Mouse (Mus musculus): Measurements from ENCODE around the gene Pla2g16. TPM values are rescaled to one million over a fixed set of nuclear protein-coding genes. Genes with fewer than 3 reads are reported as not detected.

Gene Pla2g16
- 15.9 and 30.8 TPM in 2 replicates for polyA plus RNA-seq (2016; fragmentation: Nextera tagmentation; extraction: Ambion mirVana)

DNA sequence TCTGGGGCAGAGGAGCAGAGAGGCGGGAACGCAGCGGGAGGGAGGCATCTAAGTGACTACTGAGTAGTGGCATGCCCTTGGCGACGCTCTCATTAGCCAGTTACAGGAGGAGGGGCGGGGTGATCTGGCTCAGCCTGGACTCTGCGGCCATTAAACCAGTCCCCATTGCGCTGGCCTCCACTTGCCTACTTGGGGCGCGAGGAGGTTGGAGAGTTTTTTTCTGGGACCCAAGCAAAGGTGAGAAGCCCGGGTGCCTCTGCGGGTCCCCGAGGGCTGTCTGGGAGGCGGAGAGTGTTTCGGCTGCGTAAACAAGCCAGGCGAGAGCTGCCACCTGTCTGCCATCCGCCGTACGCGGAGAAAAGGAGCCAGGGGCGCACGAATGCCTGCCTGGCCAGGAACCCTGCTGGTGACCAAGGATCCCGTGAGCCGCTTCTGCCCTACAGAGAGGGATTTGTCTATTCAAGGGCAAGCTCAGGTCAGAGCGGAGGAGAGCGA, at the start of gene Pla2g16:
Pla2g16 (plus strand) TSS at position 132 of the 495 bp plus-strand sequence.
- DNase-seq (ENCODE audit: low spot score), result peak; percentile 85
- H3K9me3 ChIP-seq, result no peaks in the 10 kb centered on the region
- WGBS, result under 1% methylated on average over 27 of the region's 27 CpGs
- peaks cover 4% of the 10 kb centered on the region; the same call in 1 of the 2 replicates for H3K36me3 ChIP-seq
- peak within 1 kb of the TSS; percentile 89 for H3K27ac ChIP-seq
- peaks cover 25% of the 10 kb centered on the region for H3K4me1 ChIP-seq
- peak within 1 kb of the TSS; percentile 76 for H3K4me3 ChIP-seq
- H3K27me3 ChIP-seq (ENCODE audit: insufficient read depth, poor library complexity, severe bottlenecking), result no peaks in the 10 kb centered on the region

DNA sequence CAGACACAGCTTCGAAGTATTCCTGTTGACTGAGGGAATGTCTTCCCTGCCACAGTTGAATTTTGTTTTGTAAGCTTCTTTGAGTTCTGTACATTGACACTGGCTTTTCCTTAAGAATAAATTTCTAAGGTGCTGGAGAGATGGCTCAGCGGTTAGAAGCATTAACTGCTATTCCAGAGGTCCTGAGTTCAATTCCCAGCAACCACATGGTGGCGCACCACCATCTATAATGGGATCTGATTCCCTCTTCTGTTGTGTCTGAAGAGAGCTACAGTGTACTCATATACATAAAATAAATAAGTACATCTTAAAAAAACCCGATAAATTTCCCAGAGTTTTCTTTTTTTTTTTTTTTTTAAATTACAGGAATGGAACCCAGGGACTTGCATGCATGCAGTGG, 49.2 kb upstream of the Pla2g16 start:
- peaks cover 26% of the 10 kb centered on the region for H3K36me3 ChIP-seq
- no peaks in the 10 kb centered on the region for H3K27me3 ChIP-seq (ENCODE audit: insufficient read depth, poor library complexity, severe bottlenecking)
- no peak overlapping the region for H3K27ac ChIP-seq
- H3K4me1 ChIP-seq, result peaks cover 11% of the 10 kb centered on the region; the same call in 1 of the 2 replicates
- no peaks in the 10 kb centered on the region for H3K9me3 ChIP-seq
- no peak for DNase-seq (ENCODE audit: low spot score)
- no peak overlapping the region for H3K4me3 ChIP-seq
- WGBS, result 57% methylated on average over 4 of the region's 4 CpGs

- Histone ChIP-seq H3K4me1 (no peaks in the 10 kb centered on the region), H3K4me3 (no peak overlapping the region), H3K27me3 (ENCODE audit: insufficient read depth, poor library complexity, severe bottlenecking) (no peaks in the 10 kb centered on the region), H3K36me3 (peaks cover 53% of the 10 kb centered on the region), H3K9me3 (no peaks in the 10 kb centered on the region), H3K27ac (no peak overlapping the region)
- WGBS, result 80% methylated on average over 1 of the region's 1 CpGs
- no peak for DNase-seq (ENCODE audit: low spot score)
These were observed 40.8 kb upstream of the Pla2g16 start for GRCm38 (mm10) chr19:7516437-7516836.

- no peaks in the 10 kb centered on the region for H3K9me3 ChIP-seq
- H3K27me3 ChIP-seq (ENCODE audit: insufficient read depth, poor library complexity, severe bottlenecking), result no peaks in the 10 kb centered on the region
- 86% methylated on average over 3 of the region's 3 CpGs for WGBS
- H3K4me1 ChIP-seq, result no peaks in the 10 kb centered on the region
- no peak overlapping the region for H3K27ac ChIP-seq
- H3K4me3 ChIP-seq, result no peak overlapping the region
- H3K36me3 ChIP-seq, result peaks cover 66% of the 10 kb centered on the region
- no peak for DNase-seq (ENCODE audit: low spot score)
These were observed 35.6 kb upstream of the Pla2g16 start for GRCm38 (mm10) chr19:7521619-7522018.

GRCm38 (mm10) chr19:7522856-7523255, 34.4 kb upstream of the Pla2g16 start:
- Histone ChIP-seq H3K27me3 (ENCODE audit: insufficient read depth, poor library complexity, severe bottlenecking) (no peaks in the 10 kb centered on the region), H3K4me1 (no peaks in the 10 kb centered on the region), H3K9me3 (no peaks in the 10 kb centered on the region), H3K27ac (no peak overlapping the region), H3K36me3 (peaks cover 59% of the 10 kb centered on the region), H3K4me3 (no peak overlapping the region)
- DNase-seq (ENCODE audit: low spot score), result no peak
- 95% methylated on average over 2 of the region's 2 CpGs for WGBS

DNA sequence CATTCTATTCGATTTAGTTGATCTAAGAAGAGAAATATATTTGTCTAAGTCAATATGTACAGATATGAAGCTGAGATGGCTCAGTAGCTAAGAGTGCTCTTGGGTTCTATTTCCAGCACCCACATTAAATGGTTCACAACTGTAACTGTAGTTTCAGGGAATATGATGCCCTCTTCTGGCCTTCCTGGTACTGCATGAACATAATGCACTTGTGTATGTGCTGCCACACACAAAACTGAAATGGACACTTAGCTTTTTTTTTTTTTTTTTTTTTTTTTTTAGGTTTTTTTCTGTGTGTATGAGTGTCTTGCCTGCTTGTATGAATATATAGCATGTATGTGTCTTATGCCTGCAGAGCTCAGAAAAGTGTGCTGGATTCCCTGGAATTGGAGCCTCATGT, 34.0 kb upstream of the Pla2g16 start:
- 89% methylated on average over 1 of the region's 1 CpGs for WGBS
- H3K4me1 ChIP-seq, result no peaks in the 10 kb centered on the region
- peaks cover 60% of the 10 kb centered on the region for H3K36me3 ChIP-seq
- no peaks in the 10 kb centered on the region for H3K9me3 ChIP-seq
- H3K27me3 ChIP-seq (ENCODE audit: insufficient read depth, poor library complexity, severe bottlenecking), result no peaks in the 10 kb centered on the region
- DNase-seq (ENCODE audit: low spot score), result no peak
- H3K4me3 ChIP-seq, result no peak overlapping the region
- no peak overlapping the region for H3K27ac ChIP-seq

DNA sequence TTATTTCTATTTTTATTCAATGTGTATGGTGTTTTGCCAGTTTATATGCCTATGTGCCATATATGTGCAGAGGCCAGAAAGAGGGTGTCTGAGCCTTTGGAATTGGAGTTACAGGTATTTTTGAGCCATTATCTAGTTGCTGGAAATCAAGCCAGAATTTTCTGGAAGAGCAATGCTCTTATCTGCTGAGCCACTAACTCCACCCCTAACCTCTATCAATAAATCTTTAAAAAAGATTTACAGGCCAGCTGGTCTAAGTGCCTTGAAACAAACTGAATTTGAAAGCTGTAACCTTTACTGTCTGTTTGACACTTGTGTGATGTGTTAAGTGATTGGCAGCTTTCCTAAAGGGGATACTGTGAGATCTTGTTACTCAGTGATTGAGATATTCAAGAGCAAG, 33.5 kb upstream of the Pla2g16 start:
- Histone ChIP-seq H3K36me3 (peaks cover 56% of the 10 kb centered on the region), H3K9me3 (no peaks in the 10 kb centered on the region)

GRCm38 (mm10) chr19:7524879-7525278, 32.4 kb upstream of the Pla2g16 start:
- Histone ChIP-seq H3K36me3 (peaks cover 51% of the 10 kb centered on the region), H3K9me3 (no peaks in the 10 kb centered on the region), H3K27ac (no peak overlapping the region), H3K27me3 (ENCODE audit: insufficient read depth, poor library complexity, severe bottlenecking) (no peaks in the 10 kb centered on the region), H3K4me1 (no peaks in the 10 kb centered on the region), H3K4me3 (no peak overlapping the region)
- 83% methylated on average over 3 of the region's 3 CpGs for WGBS
- no peak for DNase-seq (ENCODE audit: low spot score)

More for the DNA sequence above, 33.5 kb upstream of the Pla2g16 start:
- H3K4me3 ChIP-seq, result no peak overlapping the region
- no peak overlapping the region for H3K27ac ChIP-seq
- no peaks in the 10 kb centered on the region for H3K27me3 ChIP-seq (ENCODE audit: insufficient read depth, poor library complexity, severe bottlenecking)
- H3K4me1 ChIP-seq, result no peaks in the 10 kb centered on the region
- no peak for DNase-seq (ENCODE audit: low spot score)

DNA sequence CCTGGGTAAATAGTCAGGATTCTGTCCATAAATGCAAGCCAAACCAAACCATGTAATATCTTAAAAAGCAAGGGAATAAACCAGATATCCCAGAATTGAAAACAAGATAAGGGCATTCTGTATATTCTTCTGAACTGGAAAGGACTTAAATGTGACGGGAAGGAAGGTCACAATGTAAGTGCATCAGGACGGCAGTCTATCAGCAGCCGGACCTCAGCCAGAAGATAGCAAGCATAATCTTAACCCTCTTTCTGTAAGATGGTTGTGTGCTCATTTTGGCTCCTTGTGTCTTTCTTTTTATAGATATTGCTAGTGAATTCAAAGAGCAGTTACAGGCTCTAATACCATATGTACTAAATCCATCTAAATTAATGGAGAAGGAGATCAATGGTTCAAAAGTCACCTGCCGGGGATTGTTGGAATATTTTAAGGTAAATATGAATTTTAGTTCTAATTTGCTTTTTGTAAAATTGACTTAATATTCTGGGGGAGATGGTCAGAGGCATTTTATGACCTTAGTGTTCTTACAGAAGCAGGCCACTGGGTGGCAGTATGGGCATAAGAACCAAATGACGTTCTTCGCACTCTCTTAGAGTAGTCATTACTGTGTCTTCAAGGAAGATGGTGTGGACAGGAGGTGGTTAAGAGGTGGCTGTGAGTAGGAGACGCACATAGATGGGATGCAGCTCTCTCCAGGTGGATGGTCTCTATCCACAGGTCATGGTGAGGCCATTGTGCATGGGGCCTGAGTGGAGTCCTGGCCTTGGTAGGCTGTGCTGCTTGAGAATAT, 28.4 kb upstream of the Pla2g16 start:
- no peaks in the 10 kb centered on the region for H3K9me3 ChIP-seq
- no peak overlapping the region for H3K4me3 ChIP-seq
- 44% methylated on average over 7 of the region's 7 CpGs for WGBS
- no peaks in the 10 kb centered on the region for H3K27me3 ChIP-seq (ENCODE audit: insufficient read depth, poor library complexity, severe bottlenecking)
- no peak overlapping the region for H3K27ac ChIP-seq
- no peaks in the 10 kb centered on the region for H3K4me1 ChIP-seq
- peaks cover 49% of the 10 kb centered on the region for H3K36me3 ChIP-seq
- DNase-seq (ENCODE audit: low spot score), result no peak

- no peaks in the 10 kb centered on the region for H3K4me1 ChIP-seq
- no peak for DNase-seq (ENCODE audit: low spot score)
- no peaks in the 10 kb centered on the region for H3K27me3 ChIP-seq (ENCODE audit: insufficient read depth, poor library complexity, severe bottlenecking)
- no peak overlapping the region for H3K4me3 ChIP-seq
- WGBS, result 89% methylated on average over 5 of the region's 5 CpGs
- no peak overlapping the region for H3K27ac ChIP-seq
- H3K36me3 ChIP-seq, result peaks cover 46% of the 10 kb centered on the region
- no peaks in the 10 kb centered on the region for H3K9me3 ChIP-seq
These were observed 25.4 kb upstream of the Pla2g16 start for GRCm38 (mm10) chr19:7531906-7532305.

GRCm38 (mm10) chr19:7533891-7534290, 23.4 kb upstream of the Pla2g16 start:
- 87% methylated on average over 5 of the region's 5 CpGs for WGBS
- no peaks in the 10 kb centered on the region for H3K4me1 ChIP-seq
- H3K36me3 ChIP-seq, result peaks cover 45% of the 10 kb centered on the region
- H3K9me3 ChIP-seq, result no peaks in the 10 kb centered on the region
- H3K27ac ChIP-seq, result no peak overlapping the region
- H3K4me3 ChIP-seq, result no peak overlapping the region
- H3K27me3 ChIP-seq (ENCODE audit: insufficient read depth, poor library complexity, severe bottlenecking), result no peaks in the 10 kb centered on the region
- peak; percentile 33 for DNase-seq (ENCODE audit: low spot score)

DNA sequence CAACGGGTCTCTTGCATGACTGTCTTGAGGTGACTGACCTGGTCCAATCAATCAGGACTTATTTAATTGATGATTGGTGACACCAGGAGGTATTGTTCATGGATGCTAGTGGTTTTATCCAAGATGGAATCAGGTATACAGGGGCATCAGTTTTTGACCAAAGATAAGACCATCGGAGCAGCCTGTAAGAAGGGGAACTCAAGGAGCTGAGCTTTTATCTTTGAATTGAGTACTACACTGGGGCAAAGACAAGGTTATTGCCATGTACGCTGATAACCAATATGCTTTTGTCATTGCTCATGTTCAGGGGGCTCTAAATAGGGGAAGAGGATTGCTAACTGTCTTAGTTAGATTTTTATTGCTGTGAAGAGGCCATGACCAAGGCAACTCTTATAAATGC, 8.3 kb upstream of the Pla2g16 start:
- Histone ChIP-seq H3K36me3 (no peaks in the 10 kb centered on the region), H3K4me1 (peaks cover 20% of the 10 kb centered on the region), H3K27me3 (ENCODE audit: insufficient read depth, poor library complexity, severe bottlenecking) (no peaks in the 10 kb centered on the region), H3K27ac (no peak overlapping the region), H3K9me3 (no peaks in the 10 kb centered on the region), H3K4me3 (no peak overlapping the region)
- DNase-seq (ENCODE audit: low spot score), result no peak
- 87% methylated on average over 3 of the region's 3 CpGs for WGBS

DNA sequence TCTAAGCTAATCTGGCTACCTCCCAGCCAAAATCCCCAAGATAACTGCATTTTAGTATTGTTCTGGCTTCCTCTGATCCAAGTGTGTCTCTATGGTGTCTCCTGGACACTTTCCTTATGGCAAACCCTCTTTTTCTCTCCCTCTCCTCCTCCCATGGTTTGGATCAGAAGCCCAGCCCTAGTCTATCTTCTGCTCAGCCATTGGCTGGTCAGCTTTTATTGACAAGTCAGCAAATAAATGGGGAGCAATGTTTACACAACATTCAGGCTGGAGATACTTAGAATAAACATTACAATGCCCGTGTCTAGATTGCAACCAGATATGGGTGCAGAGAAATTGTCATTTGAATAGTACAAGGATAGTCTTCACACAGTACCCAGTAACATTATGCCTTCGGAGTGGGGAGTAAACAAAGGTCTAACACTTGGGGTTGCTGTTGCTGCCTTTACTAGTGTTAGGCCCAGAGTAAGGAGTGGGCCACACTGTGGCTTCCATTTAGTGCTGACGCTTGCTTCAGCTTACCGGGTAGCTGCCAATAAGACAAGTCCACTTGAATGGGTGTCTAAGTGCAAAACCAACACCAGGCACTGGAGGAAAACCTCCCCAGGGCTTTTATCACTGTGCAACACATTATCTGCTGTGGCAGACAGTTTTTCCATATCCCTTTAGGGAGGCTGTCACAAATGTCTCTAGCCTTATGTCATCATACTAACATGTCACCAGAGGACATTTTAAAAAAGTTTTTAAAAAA, 5.5 kb upstream of the Pla2g16 start:
- Histone ChIP-seq H3K9me3 (no peaks in the 10 kb centered on the region), H3K4me1 (peaks cover 20% of the 10 kb centered on the region), H3K36me3 (no peaks in the 10 kb centered on the region), H3K27ac (peak overlapping the region; percentile 33), H3K27me3 (ENCODE audit: insufficient read depth, poor library complexity, severe bottlenecking) (no peaks in the 10 kb centered on the region), H3K4me3 (no peak overlapping the region)
- WGBS, result 36% methylated on average over 4 of the region's 4 CpGs
- DNase-seq (ENCODE audit: low spot score), result no peak
